Comparison of ENCODE assay signal across 16 mouse cellular contexts in the genomic region with DNA sequence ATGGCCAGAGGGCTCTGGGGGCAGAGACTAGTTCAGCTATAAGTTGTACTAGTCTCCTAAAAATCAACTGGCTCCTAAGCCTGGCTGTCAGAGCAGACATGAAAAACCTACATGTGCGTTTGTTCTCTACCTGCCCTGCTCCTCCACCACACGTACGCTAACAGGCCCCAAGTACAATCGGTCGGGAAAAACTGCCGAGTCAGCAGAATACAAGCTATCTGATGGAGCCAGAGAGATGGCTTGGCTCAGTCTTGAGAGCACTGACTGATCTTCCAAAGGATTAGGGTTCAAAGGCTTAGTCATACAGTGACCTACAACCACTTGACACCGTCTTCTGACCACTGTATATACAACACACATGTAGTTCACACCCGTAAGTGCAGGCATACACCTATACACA.
"Had no signal": no experiment of that assay in that cellular context is flagged by ENCODE, and none has a peak within 500 bp of the region (broad histone marks: within the 10 kb centered on the region; RNA-seq: fewer than 3 reads in every experiment).

No protein-coding gene starts in this region.

- H3K4me2 ChIP-seq: liver, embryonic 12.5 days; liver, embryonic 15.5 days; lung, embryonic 15.5 days; midbrain, embryonic 15.5 days; neural tube, embryonic 12.5 days; stomach, embryonic 15.5 days had no signal

- H3K4me3 ChIP-seq: liver, embryonic 12.5 days; liver, embryonic 15.5 days; lung, embryonic 15.5 days; midbrain, embryonic 15.5 days; neural tube, embryonic 12.5 days; stomach, embryonic 15.5 days had no signal

- H3K36me3 ChIP-seq: liver, embryonic 12.5 days; liver, embryonic 15.5 days; lung, embryonic 15.5 days; midbrain, embryonic 15.5 days; neural tube, embryonic 12.5 days; stomach, embryonic 15.5 days had no signal

- H3K27ac ChIP-seq: liver, embryonic 12.5 days; liver, embryonic 15.5 days; lung, embryonic 15.5 days; midbrain, embryonic 15.5 days; neural tube, embryonic 12.5 days; stomach, embryonic 15.5 days; stomach, postnatal 0 days had no signal

- DNase-seq: liver, postnatal 0 days; lung, adult 2 months; lung, postnatal 14 days; lung, postnatal 4 days; right cerebral cortex, postnatal 14 days; thymus, adult 2 months; thymus, postnatal 25 days; thymus, postnatal 4 days had no signal

- H3K9me3 ChIP-seq: liver, embryonic 12.5 days; liver, embryonic 15.5 days; lung, embryonic 15.5 days; midbrain, embryonic 15.5 days; neural tube, embryonic 12.5 days; stomach, embryonic 15.5 days had no signal

- H3K9ac ChIP-seq: liver, embryonic 12.5 days; liver, embryonic 15.5 days; liver, postnatal 0 days; lung, embryonic 15.5 days; midbrain, embryonic 15.5 days; neural tube, embryonic 12.5 days; stomach, embryonic 15.5 days had no signal

- H3K4me1 ChIP-seq: liver, embryonic 15.5 days; lung, embryonic 15.5 days; midbrain, embryonic 15.5 days; neural tube, embryonic 12.5 days; stomach, embryonic 15.5 days had no signal

- ATAC-seq: liver, embryonic 12.5 days; liver, postnatal 0 days; lung, postnatal 0 days; midbrain, embryonic 15.5 days had no signal

- H3K27me3 ChIP-seq: liver, embryonic 15.5 days; lung, embryonic 15.5 days; midbrain, embryonic 15.5 days; neural tube, embryonic 12.5 days; stomach, embryonic 15.5 days had no signal
